Mouse (Mus musculus): ENCODE data around the gene Dgkz. TPM values are rescaled to one million over a fixed set of nuclear protein-coding genes. Genes with fewer than 3 reads are reported as not detected.

The Dgkz gene
- total RNA-seq, 1 experiment from 2014 or later = 110 TPM

GRCm38 (mm10) chr2:91964610-91965204 is 11.0 kb downstream of the Dgkz start:
- no peak for ATAC-seq (replicated peaks; ENCODE audit: insufficient number of reproducible peaks, low FRiP score, low TSS enrichment, poor library complexity, severe bottlenecking)

GRCm38 (mm10) chr2:91963443-91963932 is 12.2 kb downstream of the Dgkz start:
- ATAC-seq (replicated peaks; ENCODE audit: insufficient number of reproducible peaks, low FRiP score, low TSS enrichment, poor library complexity, severe bottlenecking) = peak; percentile 51

- ATAC-seq (replicated peaks; ENCODE audit: insufficient number of reproducible peaks, low FRiP score, low TSS enrichment, poor library complexity, severe bottlenecking) = no peak
Observed at GRCm38 (mm10) chr2:91962864-91963401, 12.7 kb downstream of the Dgkz start.

GRCm38 (mm10) chr2:91961901-91962761 is 13.5 kb downstream of the Dgkz start:
- ATAC-seq (replicated peaks; ENCODE audit: insufficient number of reproducible peaks, low FRiP score, low TSS enrichment, poor library complexity, severe bottlenecking) = no peak

GRCm38 (mm10) chr2:91960459-91960858 is 15.2 kb downstream of the Dgkz start:
- no peak for ATAC-seq (replicated peaks; ENCODE audit: insufficient number of reproducible peaks, low FRiP score, low TSS enrichment, poor library complexity, severe bottlenecking)

- no peak for ATAC-seq (replicated peaks; ENCODE audit: insufficient number of reproducible peaks, low FRiP score, low TSS enrichment, poor library complexity, severe bottlenecking)
Observed at GRCm38 (mm10) chr2:91959544-91960410, 15.9 kb downstream of the Dgkz start.

- ATAC-seq (replicated peaks; ENCODE audit: insufficient number of reproducible peaks, low FRiP score, low TSS enrichment, poor library complexity, severe bottlenecking) = peak; percentile 28; the same call in 1 of the 2 replicates
Observed at GRCm38 (mm10) chr2:91958701-91959457, 16.8 kb downstream of the Dgkz start.

- no peak for ATAC-seq (replicated peaks; ENCODE audit: insufficient number of reproducible peaks, low FRiP score, low TSS enrichment, poor library complexity, severe bottlenecking)
Observed at GRCm38 (mm10) chr2:91958049-91958448, 17.6 kb downstream of the Dgkz start.

- ATAC-seq (replicated peaks; ENCODE audit: insufficient number of reproducible peaks, low FRiP score, low TSS enrichment, poor library complexity, severe bottlenecking) = no peak
Observed at GRCm38 (mm10) chr2:91957096-91957495, 18.6 kb downstream of the Dgkz start.

GRCm38 (mm10) chr2:91955875-91956274 is 19.8 kb downstream of the Dgkz start:
- no peak for ATAC-seq (replicated peaks; ENCODE audit: insufficient number of reproducible peaks, low FRiP score, low TSS enrichment, poor library complexity, severe bottlenecking)

- no peak for ATAC-seq (replicated peaks; ENCODE audit: insufficient number of reproducible peaks, low FRiP score, low TSS enrichment, poor library complexity, severe bottlenecking)
Observed at GRCm38 (mm10) chr2:91955121-91955591, 20.5 kb downstream of the Dgkz start.

- ATAC-seq (replicated peaks; ENCODE audit: insufficient number of reproducible peaks, low FRiP score, low TSS enrichment, poor library complexity, severe bottlenecking) = no peak
Observed at GRCm38 (mm10) chr2:91953825-91954224, 21.8 kb downstream of the Dgkz start.

- peak; percentile 48 for ATAC-seq (replicated peaks; ENCODE audit: insufficient number of reproducible peaks, low FRiP score, low TSS enrichment, poor library complexity, severe bottlenecking)
Observed at GRCm38 (mm10) chr2:91950275-91951085, 25.2 kb downstream of the Dgkz start.

- ATAC-seq (replicated peaks; ENCODE audit: insufficient number of reproducible peaks, low FRiP score, low TSS enrichment, poor library complexity, severe bottlenecking) = no peak
Observed at GRCm38 (mm10) chr2:91949411-91950274, 26.0 kb downstream of the Dgkz start.

- no peak for ATAC-seq (replicated peaks; ENCODE audit: insufficient number of reproducible peaks, low FRiP score, low TSS enrichment, poor library complexity, severe bottlenecking)
Observed at GRCm38 (mm10) chr2:91948792-91949241, 26.8 kb downstream of the Dgkz start.

GRCm38 (mm10) chr2:91948151-91948509 is 27.5 kb downstream of the Dgkz start:
- ATAC-seq (replicated peaks; ENCODE audit: insufficient number of reproducible peaks, low FRiP score, low TSS enrichment, poor library complexity, severe bottlenecking) = peak; percentile 0; the same call in 1 of the 2 replicates

Data from monocyte, adult 5-6 weeks (primary cell).